In genomic region chr19:14911056-14911850, GRCm38 (mm10) we compare ENCODE assay signal across 34 mouse cellular contexts.
DNase-seq lines count a peak whose midpoint lies in the region; ATAC-seq lines count a peak whose summit lies in the region.
"Had no signal": no experiment of that assay in that cellular context is flagged by ENCODE, and none has a peak within 500 bp of the region (broad histone marks: within the 10 kb centered on the region; RNA-seq: fewer than 3 reads in every experiment).

No protein-coding gene starts in this region.

- peak; percentile 45 for DNase-seq in embryonic facial prominence, embryonic 14.5 days (ENCODE audit: low spot score)
- DNase-seq in embryonic facial prominence, embryonic 10.5 days (ENCODE audit: low spot score): no peak
- DNase-seq in layer of hippocampus, adult 9-11 months: peak; percentile 25
- no peak for DNase-seq in layer of hippocampus, adult 11-12 months (ENCODE audit: low spot score)
- DNase-seq in ZHBTc4 (ENCODE audit: low read depth, low spot score): peak; percentile 58
- no peak for DNase-seq in embryo, embryonic 10 days (ENCODE audit: low spot score)
- no peak for DNase-seq in ovary, postnatal 10 days (ENCODE audit: low spot score)
- DNase-seq: adrenal gland, adult 2 months; adrenal gland, postnatal 36 days; cerebellum, adult 2 months; cerebellum, postnatal 36 days; embryo, embryonic 11 days; gastrocnemius, postnatal 25 days; heart, adult 11 months; heart, postnatal 4 days; kidney, adult 11 months; kidney, postnatal 14 days; liver; lung, adult 2 months; lung, postnatal 10 days; right cerebral cortex, postnatal 25 days had no signal

- H3K4me3 ChIP-seq in embryonic facial prominence, embryonic 14.5 days (ENCODE audit: low read depth, low read length): no peak overlapping the region
- no peak overlapping the region for H3K4me3 ChIP-seq in embryonic facial prominence, embryonic 10.5 days
- H3K4me3 ChIP-seq: embryonic facial prominence, embryonic 13.5 days; erythroblast, embryonic 14.5 days; forebrain, embryonic 12.5 days; hindbrain, embryonic 13.5 days; myocyte; neural tube, embryonic 12.5 days; stomach, embryonic 15.5 days had no signal

- ATAC-seq in embryonic facial prominence, embryonic 14.5 days (ENCODE audit: low read depth): no peak
- ATAC-seq: activated CD4-positive, CD25-positive, alpha-beta regulatory T cell, adult 4 months; inflammation-experienced regulatory T-cells, adult 6 months; midbrain, embryonic 16.5 days had no signal

- H3K9me3 ChIP-seq in embryonic facial prominence, embryonic 14.5 days (ENCODE audit: control insufficient read depth, low read length): no peaks in the 10 kb centered on the region
- no peaks in the 10 kb centered on the region for H3K9me3 ChIP-seq in embryonic facial prominence, embryonic 10.5 days
- H3K9me3 ChIP-seq: embryonic facial prominence, embryonic 13.5 days; forebrain, embryonic 12.5 days; hindbrain, embryonic 13.5 days; neural tube, embryonic 12.5 days; stomach, embryonic 15.5 days had no signal

- H3K27ac ChIP-seq in embryonic facial prominence, embryonic 14.5 days (replicated peaks; ENCODE audit: low read depth, low read length): no peak overlapping the region
- no peak overlapping the region for H3K27ac ChIP-seq in embryonic facial prominence, embryonic 10.5 days (replicated peaks)
- H3K27ac ChIP-seq: embryonic facial prominence, embryonic 13.5 days; forebrain, embryonic 12.5 days; hindbrain, embryonic 13.5 days; liver, embryonic 14.5 days; macrophage; neural tube, embryonic 12.5 days; stomach, embryonic 15.5 days had no signal

- 84% methylated on average over 11 of the region's 11 CpGs for WGBS in embryonic facial prominence, embryonic 14.5 days
- 88% methylated on average over 11 of the region's 11 CpGs for WGBS in embryonic facial prominence, embryonic 10.5 days

- H3K36me3 ChIP-seq in embryonic facial prominence, embryonic 14.5 days (ENCODE audit: control insufficient read depth, insufficient read depth, low read length): no peaks in the 10 kb centered on the region
- H3K36me3 ChIP-seq in embryonic facial prominence, embryonic 10.5 days (replicated peaks): no peaks in the 10 kb centered on the region
- H3K36me3 ChIP-seq: embryonic facial prominence, embryonic 13.5 days; forebrain, embryonic 12.5 days; hindbrain, embryonic 13.5 days; neural tube, embryonic 12.5 days; stomach, embryonic 15.5 days had no signal

- H3K4me1 ChIP-seq in embryonic facial prominence, embryonic 14.5 days (ENCODE audit: control insufficient read depth, insufficient read depth, low read length): no peaks in the 10 kb centered on the region
- H3K4me1 ChIP-seq in embryonic facial prominence, embryonic 10.5 days: no peaks in the 10 kb centered on the region
- H3K4me1 ChIP-seq: embryonic facial prominence, embryonic 13.5 days; forebrain, embryonic 12.5 days; hindbrain, embryonic 13.5 days; neural tube, embryonic 12.5 days; stomach, embryonic 15.5 days had no signal

- no peak overlapping the region for H3K9ac ChIP-seq in embryonic facial prominence, embryonic 14.5 days (ENCODE audit: low read depth, low read length)
- H3K9ac ChIP-seq: embryonic facial prominence, embryonic 13.5 days; forebrain, embryonic 12.5 days; hindbrain, embryonic 13.5 days; liver, embryonic 14.5 days; neural tube, embryonic 12.5 days; stomach, embryonic 15.5 days had no signal

- H3K27me3 ChIP-seq in embryonic facial prominence, embryonic 14.5 days (replicated peaks; ENCODE audit: control insufficient read depth, insufficient read depth, low read length): no peaks in the 10 kb centered on the region
- H3K27me3 ChIP-seq in embryonic facial prominence, embryonic 10.5 days (replicated peaks; ENCODE audit: low read depth, poor library complexity, severe bottlenecking): no peaks in the 10 kb centered on the region
- H3K27me3 ChIP-seq: embryonic facial prominence, embryonic 13.5 days; hindbrain, embryonic 13.5 days; neural tube, embryonic 12.5 days; stomach, embryonic 15.5 days had no signal

- H3K4me2 ChIP-seq in embryonic facial prominence, embryonic 14.5 days (ENCODE audit: low read depth, low read length): no peak overlapping the region
- H3K4me2 ChIP-seq: embryonic facial prominence, embryonic 13.5 days; forebrain, embryonic 12.5 days; heart, embryonic 11.5 days; hindbrain, embryonic 13.5 days; neural tube, embryonic 12.5 days; stomach, embryonic 15.5 days had no signal

Comparison
In these comparisons a context has a peak if more than half of its experiments do, and no peak if none do; other contexts are left out.
1. DNase-seq: peak in embryonic facial prominence, embryonic 14.5 days (single experiment), layer of hippocampus, adult 9-11 months (single experiment) and ZHBTc4 (single experiment); none in embryonic facial prominence, embryonic 10.5 days (single experiment), layer of hippocampus, adult 11-12 months (single experiment), embryo, embryonic 10 days (single experiment) and ovary, postnatal 10 days (single experiment).